Mouse (Mus musculus) naive thymus-derived CD4-positive, alpha-beta T cell, adult 2 months (primary cell): ENCODE results near the gene Rbm26.

Experiments used
- DNase-seq: peaks from one replicate; pipeline ENCODE4 v3.0.0-alpha.2; 2011; ENCODE audit warnings: low read depth

The Rbm26 gene

GRCm38 (mm10) chr14:105085332-105085993 lies 91.7 kb downstream of the Rbm26 start:
- DNase-seq: no peak

GRCm38 (mm10) chr14:105084757-105085330 lies 92.3 kb downstream of the Rbm26 start:
- DNase-seq: no peak

GRCm38 (mm10) chr14:105084106-105084505 lies 93.0 kb downstream of the Rbm26 start:
- DNase-seq: no peak

DNA sequence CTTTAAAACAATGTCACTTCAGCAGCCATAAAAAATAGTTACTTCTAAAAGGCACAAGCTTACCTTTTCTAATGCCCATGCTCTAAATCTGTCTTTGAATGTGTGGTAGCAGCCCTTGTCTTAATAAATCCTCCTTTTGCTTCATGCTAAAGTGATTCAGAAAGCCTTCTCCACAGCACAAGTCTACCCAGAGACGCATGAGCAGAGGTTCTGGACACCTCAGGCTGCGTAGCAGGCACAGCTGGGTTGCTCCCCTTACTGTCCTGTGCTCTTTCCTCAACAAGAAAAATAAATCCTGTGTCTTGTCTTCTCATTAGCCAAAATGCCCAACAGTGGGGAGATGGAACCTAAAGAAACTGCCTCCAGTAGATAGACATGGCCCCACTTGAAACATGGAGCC lies 102.4 kb downstream of the Rbm26 start:
- DNase-seq: no peak

DNA sequence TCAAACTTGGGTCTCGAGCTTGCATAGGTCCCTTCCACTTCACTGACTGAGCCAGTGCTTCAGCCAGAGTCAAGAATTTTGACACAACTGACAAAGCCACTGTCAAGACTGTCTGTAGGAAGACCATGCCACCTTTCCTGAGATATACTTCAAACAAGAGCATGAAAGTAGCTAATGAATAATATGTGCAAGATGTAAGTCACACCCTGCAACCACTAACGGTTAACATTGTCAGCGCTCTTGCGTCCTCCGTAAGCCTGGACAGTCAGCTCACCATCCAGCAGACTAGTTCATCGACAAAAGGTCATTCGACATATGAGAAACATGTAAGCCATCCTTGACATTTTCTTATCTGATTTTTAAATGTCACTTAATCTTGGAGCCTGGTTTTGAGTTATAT lies 102.8 kb downstream of the Rbm26 start:
- no peak for DNase-seq

DNA sequence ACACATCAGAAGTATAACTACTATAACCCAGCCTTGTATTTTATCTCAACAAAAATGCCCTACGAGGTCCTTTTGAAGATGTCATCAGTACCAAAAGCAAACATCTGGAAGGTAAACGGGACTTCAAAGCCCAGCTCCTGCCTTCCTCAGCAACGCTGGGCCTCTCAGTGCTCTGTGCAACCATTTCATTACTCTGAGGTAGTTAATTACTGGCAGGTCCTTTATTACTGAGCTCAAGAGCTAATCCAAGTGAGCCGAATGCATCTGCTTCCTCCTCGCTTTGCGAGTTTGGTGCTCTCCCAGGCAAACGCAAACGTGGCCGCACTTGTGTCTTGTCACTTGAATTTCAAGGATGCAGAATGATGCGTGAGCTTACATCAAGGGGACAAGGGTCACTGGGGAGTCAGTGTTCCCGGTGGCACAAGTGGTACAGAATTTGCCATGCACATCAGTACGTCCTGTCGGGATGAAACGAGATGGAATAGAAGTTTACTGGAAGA lies 106.1 kb downstream of the Rbm26 start:
- DNase-seq: no peak

DNA sequence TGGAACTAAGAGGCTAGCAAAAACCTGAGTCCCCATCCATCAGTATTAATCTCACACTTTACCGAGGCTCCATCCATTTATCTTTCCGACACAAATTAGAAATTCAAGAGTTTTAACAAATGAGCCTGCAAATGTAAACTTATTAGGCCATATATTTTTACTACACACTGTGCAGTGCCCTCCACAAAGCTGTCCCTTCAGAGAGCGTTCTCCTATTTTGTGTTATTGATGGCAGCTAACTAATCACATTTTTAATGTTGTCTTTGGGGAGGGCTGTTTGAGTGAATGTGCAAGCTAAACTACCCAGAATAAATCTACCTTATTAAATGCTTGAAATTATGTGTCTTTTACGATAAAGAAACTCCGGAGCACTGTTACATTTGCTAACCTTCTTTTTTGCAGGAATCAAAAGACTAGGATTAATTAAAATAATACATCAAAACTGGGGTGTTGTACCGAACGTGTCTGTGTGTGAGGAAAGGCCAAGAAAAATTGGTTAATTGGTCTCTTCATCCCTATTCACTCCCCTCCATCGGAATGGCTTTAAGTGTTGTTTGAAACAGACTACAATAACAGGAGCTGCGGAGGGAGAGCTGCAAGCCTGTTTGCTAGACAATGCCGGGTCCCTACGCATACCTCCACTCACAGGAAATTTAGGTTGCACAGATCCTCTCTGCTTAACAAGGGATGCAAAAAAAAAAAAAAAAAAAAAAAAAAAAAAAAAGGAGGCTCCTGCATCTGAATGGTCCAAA lies 106.7 kb downstream of the Rbm26 start:
- no peak for DNase-seq

DNA sequence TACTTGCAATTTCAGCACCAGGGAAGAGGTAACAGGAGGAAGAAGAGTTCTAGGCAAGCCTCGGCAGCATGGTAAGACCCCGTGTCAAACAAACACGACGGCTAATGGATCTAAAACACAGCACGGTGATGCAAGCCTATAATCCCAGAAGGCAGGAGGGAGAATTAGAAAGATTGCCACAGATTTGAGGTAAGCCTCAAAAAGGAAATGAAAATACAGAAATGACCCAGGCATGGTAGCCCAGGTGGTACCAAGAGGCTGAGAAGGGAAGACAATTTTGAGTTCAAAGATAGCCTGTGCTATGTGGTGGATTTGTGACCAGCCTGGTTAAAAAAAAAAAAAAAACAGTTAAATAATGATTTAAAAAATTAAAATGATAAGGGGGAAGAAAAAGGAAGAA lies 109.1 kb downstream of the Rbm26 start:
- DNase-seq: no peak

GRCm38 (mm10) chr14:105064243-105064642 lies 112.9 kb downstream of the Rbm26 start:
- no peak for DNase-seq

DNA sequence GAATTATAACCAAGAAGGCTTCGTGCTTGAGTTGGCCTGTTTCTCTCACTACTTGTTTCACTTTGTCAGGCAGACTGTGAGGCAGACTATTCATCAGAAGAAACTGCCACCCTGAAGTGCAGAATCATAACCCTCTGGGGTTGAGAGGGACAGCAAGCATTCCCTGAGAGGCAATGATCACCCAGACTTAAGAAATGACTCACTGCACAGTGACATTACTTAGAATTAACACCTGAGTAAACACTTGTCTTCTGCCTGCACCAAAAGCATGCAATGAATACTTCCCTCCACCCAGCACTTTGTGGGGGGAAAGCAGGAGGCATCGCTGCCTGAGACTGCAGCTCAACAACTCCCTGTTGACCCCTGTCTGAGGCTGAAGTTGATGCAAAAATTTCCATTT lies 115.9 kb downstream of the Rbm26 start:
- DNase-seq: no peak

- DNase-seq: no peak
Observed at GRCm38 (mm10) chr14:105057934-105058333, 119.2 kb downstream of the Rbm26 start.
